Mouse (Mus musculus): ENCODE results near the gene Polr3gl.

Gene Polr3gl

GRCm38 (mm10) chr3:96557694-96558093 is 36.3 kb downstream of the Polr3gl start, which contains the start of gene Txnip:
Gene Txnip (plus strand): TSS chr3:96557957.
- DNase-seq (ENCODE audit: low spot score): peak; percentile 100

- no peak for DNase-seq (ENCODE audit: low spot score)
These were observed 37.0 kb downstream of the Polr3gl start for GRCm38 (mm10) chr3:96556651-96557635.

- no peak for DNase-seq (ENCODE audit: low spot score)
These were observed 37.9 kb downstream of the Polr3gl start for GRCm38 (mm10) chr3:96555999-96556614.

- DNase-seq (ENCODE audit: low spot score): peak; percentile 80
These were observed 38.9 kb downstream of the Polr3gl start for GRCm38 (mm10) chr3:96555041-96555596.

GRCm38 (mm10) chr3:96554251-96554650 is 39.7 kb downstream of the Polr3gl start:
- DNase-seq (ENCODE audit: low spot score): no peak

- no peak for DNase-seq (ENCODE audit: low spot score)
These were observed 40.4 kb downstream of the Polr3gl start for GRCm38 (mm10) chr3:96553601-96554000.

- DNase-seq (ENCODE audit: low spot score): no peak
These were observed 42.1 kb downstream of the Polr3gl start for GRCm38 (mm10) chr3:96551890-96552289.

- no peak for DNase-seq (ENCODE audit: low spot score)
These were observed 42.8 kb downstream of the Polr3gl start for GRCm38 (mm10) chr3:96551203-96551602.

- DNase-seq (ENCODE audit: low spot score): no peak
These were observed 44.6 kb downstream of the Polr3gl start for GRCm38 (mm10) chr3:96549346-96549745.

GRCm38 (mm10) chr3:96548824-96549223 is 45.2 kb downstream of the Polr3gl start:
- no peak for DNase-seq (ENCODE audit: low spot score)

GRCm38 (mm10) chr3:96547389-96547960 is 46.5 kb downstream of the Polr3gl start:
- DNase-seq (ENCODE audit: low spot score): no peak

GRCm38 (mm10) chr3:96546880-96547279 is 47.1 kb downstream of the Polr3gl start:
- DNase-seq (ENCODE audit: low spot score): no peak

GRCm38 (mm10) chr3:96545565-96545964 is 48.4 kb downstream of the Polr3gl start:
- DNase-seq (ENCODE audit: low spot score): no peak

- DNase-seq (ENCODE audit: low spot score): no peak
These were observed 50.6 kb downstream of the Polr3gl start for GRCm38 (mm10) chr3:96543345-96543744.

- DNase-seq (ENCODE audit: low spot score): no peak
These were observed 51.4 kb downstream of the Polr3gl start for GRCm38 (mm10) chr3:96542554-96542953.

GRCm38 (mm10) chr3:96541328-96542078 is 52.5 kb downstream of the Polr3gl start:
- peak; percentile 80 for DNase-seq (ENCODE audit: low spot score)

- no peak for DNase-seq (ENCODE audit: low spot score)
These were observed 53.2 kb downstream of the Polr3gl start for GRCm38 (mm10) chr3:96540740-96541139.

GRCm38 (mm10) chr3:96539316-96539715 is 54.7 kb downstream of the Polr3gl start:
- DNase-seq (ENCODE audit: low spot score): no peak

GRCm38 (mm10) chr3:96534300-96534699 is 59.7 kb downstream of the Polr3gl start:
- no peak for DNase-seq (ENCODE audit: low spot score)

GRCm38 (mm10) chr3:96532050-96532449 is 61.9 kb downstream of the Polr3gl start:
- DNase-seq (ENCODE audit: low spot score): no peak

- DNase-seq (ENCODE audit: low spot score): no peak
These were observed 65.5 kb downstream of the Polr3gl start for GRCm38 (mm10) chr3:96528506-96528905.
